Mouse (Mus musculus) 3134 (cell line): ENCODE data around the gene Cnnm1.
"Not testable (repeated sequence)": the region's sequence is repeated elsewhere in the genome, so short reads cannot be mapped to it uniquely, and the experiment has no call there.

ENCODE experiments used
- DNase-seq: peaks from one replicate; pipeline ENCODE4 v3.0.0-alpha.2; 2011; ENCODE audit warnings: low spot score; ENCODE audit not compliant: insufficient read length; ENCODE audit errors: extremely low read depth

The Cnnm1 gene

GRCm38 (mm10) chr19:43464294-43464687, 24.1 kb downstream of the Cnnm1 start:
- DNase-seq: no peak

GRCm38 (mm10) chr19:43465076-43465475, 24.8 kb downstream of the Cnnm1 start:
- DNase-seq: no peak

- DNase-seq: no peak
Observed at GRCm38 (mm10) chr19:43465601-43466255, 25.5 kb downstream of the Cnnm1 start.

- no peak for DNase-seq
Observed at GRCm38 (mm10) chr19:43467927-43468685, 27.9 kb downstream of the Cnnm1 start.

- DNase-seq: no peak
Observed at GRCm38 (mm10) chr19:43469333-43469732, 29.1 kb downstream of the Cnnm1 start.

- DNase-seq: no peak
Observed at GRCm38 (mm10) chr19:43472331-43472730, 32.1 kb downstream of the Cnnm1 start.

GRCm38 (mm10) chr19:43472781-43473180, 32.5 kb downstream of the Cnnm1 start:
- no peak for DNase-seq

- DNase-seq: no peak
Observed at GRCm38 (mm10) chr19:43475642-43476041, 35.4 kb downstream of the Cnnm1 start.

- DNase-seq: no peak
Observed at GRCm38 (mm10) chr19:43476063-43476462, 35.8 kb downstream of the Cnnm1 start.

GRCm38 (mm10) chr19:43477436-43477835, 37.2 kb downstream of the Cnnm1 start:
- DNase-seq: no peak

- DNase-seq: no peak
Observed at GRCm38 (mm10) chr19:43478891-43479290, 38.7 kb downstream of the Cnnm1 start.

- no peak for DNase-seq
Observed at GRCm38 (mm10) chr19:43479431-43479830, 39.2 kb downstream of the Cnnm1 start.

- peak; percentile 27 for DNase-seq
Observed at GRCm38 (mm10) chr19:43480512-43480911, 40.3 kb downstream of the Cnnm1 start.

- no peak for DNase-seq
Observed at GRCm38 (mm10) chr19:43487429-43487828, 47.2 kb downstream of the Cnnm1 start.

- DNase-seq: not testable (repeated sequence)
Observed at GRCm38 (mm10) chr19:43493316-43493715, 53.1 kb downstream of the Cnnm1 start.

GRCm38 (mm10) chr19:43493878-43494277, 53.6 kb downstream of the Cnnm1 start:
- DNase-seq: no peak

GRCm38 (mm10) chr19:43494914-43495313, 54.7 kb downstream of the Cnnm1 start:
- no peak for DNase-seq

- DNase-seq: peak; percentile 44
Observed at GRCm38 (mm10) chr19:43495846-43496245, 55.6 kb downstream of the Cnnm1 start.

GRCm38 (mm10) chr19:43497440-43497839, 57.2 kb downstream of the Cnnm1 start:
- DNase-seq: no peak

- peak; percentile 87 for DNase-seq
Observed at GRCm38 (mm10) chr19:43498874-43499273, 58.6 kb downstream of the Cnnm1 start.

GRCm38 (mm10) chr19:43502630-43503029, 62.4 kb downstream of the Cnnm1 start:
- no peak for DNase-seq

GRCm38 (mm10) chr19:43503593-43503992, 63.4 kb downstream of the Cnnm1 start:
- DNase-seq: not testable (repeated sequence)
